Mouse (Mus musculus) ES-CJ7 (cell line): ENCODE data around the gene 1110025L11Rik.
"Not testable (repeated sequence)": the region's sequence is repeated elsewhere in the genome, so short reads cannot be mapped to it uniquely, and the experiment has no call there.

Source experiments
- DNase-seq: peaks from one replicate; pipeline ENCODE4 v3.0.0; 2011; ENCODE audit warnings: low read depth, low spot score

1110025L11Rik gene

DNA sequence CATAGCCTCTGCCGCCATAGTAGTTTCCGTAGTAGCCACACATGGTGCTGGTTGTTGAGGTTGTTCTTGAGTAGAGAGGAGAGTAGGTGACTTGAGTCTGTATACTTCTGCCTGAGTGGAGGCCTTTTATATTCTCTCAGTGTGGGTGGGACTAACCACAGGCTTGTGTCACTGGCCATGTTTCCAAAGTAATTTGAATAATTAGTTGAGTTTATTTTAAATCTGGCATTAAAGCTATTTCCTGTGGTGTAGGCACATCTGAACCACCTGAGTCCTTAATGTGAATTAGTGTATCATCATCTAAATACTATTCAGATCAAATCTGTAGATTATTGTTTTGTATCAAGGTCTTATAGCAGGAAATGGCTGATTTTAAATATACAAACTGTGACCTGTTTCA is at the start of gene 1110025L11Rik:
Gene 1110025L11Rik, minus strand, starts transcription at position 101 of the 400 bp plus-strand sequence.
- DNase-seq = not testable (repeated sequence)

DNA sequence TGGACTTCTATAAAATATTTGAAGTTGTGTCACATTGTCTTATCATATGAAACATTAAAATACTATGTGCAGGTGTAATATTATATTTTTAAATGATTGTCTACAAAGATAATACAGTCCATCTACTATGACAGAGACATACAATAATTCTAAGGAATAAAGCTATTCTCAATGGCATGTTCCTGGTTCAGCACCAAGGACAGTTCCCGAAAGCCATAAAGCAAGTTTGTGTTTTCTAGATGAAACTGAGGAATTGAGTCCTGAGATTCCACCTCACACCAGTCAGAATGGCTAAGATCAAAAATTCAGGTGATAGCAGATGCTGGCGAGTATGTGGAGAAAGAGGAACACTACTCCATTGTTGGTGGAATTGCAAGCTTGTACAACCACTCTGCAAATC is 7.2 kb upstream of the 1110025L11Rik start:
- peak; percentile 12 for DNase-seq

DNA sequence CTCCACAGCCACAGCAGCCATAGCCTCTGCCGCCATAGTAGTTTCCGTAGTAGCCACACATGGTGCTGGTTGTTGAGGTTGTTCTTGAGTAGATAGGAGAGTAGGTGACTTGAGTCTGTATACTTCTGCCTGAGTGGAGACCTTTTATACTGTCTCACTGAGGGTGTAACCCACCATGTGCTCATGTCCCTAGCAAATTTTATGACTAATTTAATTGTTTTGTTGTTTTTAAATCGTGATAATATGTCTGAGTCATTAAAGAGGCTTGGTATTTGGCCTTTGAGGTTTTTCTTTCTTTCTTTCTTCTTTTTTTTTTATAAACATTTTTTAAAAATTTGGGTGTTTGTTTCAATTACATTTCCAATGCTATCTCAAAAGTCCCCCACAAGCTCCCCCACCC is 16.0 kb downstream of the 1110025L11Rik start, which contains the start of gene Krtap6-5:
Gene Krtap6-5, minus strand, starts transcription at position 101 of the 400 bp plus-strand sequence.
- DNase-seq = no peak

DNA sequence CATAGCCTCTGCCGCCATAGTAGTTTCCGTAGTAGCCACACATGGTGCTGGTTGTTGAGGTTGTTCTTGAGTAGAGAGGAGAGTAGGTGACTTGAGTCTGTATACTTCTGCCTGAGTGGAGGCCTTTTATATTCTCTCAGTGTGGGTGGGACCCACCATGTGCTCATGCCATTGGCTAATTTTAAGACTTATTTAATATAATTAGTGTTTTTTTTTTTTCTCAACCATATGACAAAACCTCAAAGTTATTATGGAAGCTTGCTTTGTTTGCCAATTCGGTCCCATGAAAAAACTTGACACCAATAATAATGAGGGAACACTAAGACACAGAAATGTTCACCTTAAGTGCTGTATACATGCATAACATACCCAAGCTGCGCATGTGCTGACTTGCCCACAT is 22.4 kb downstream of the 1110025L11Rik start, which contains the start of gene Gm10228:
Gene Gm10228, minus strand, starts transcription at position 101 of the 400 bp plus-strand sequence.
- not testable (repeated sequence) for DNase-seq

DNA sequence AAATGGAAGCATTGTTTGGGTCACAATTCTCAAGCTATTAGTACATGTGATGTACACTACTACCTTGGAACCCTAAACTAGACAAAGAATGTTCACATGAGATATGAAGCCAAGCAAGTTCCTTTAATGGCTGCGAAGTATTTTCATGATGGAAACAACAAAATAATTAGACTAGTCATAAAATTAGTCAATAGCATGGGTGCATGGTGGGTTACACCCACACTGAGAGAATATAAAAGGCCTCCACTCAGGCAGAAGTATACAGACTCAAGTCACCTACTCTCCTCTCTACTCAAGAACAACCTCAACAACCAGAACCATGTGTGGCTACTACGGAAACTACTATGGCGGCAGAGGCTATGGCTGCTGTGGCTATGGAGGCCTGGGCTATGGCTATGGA is 32.4 kb downstream of the 1110025L11Rik start, which contains the start of gene Krtap6-1:
Gene Krtap6-1, plus strand, starts transcription at position 301 of the 400 bp plus-strand sequence.
- not testable (repeated sequence) for DNase-seq

DNA sequence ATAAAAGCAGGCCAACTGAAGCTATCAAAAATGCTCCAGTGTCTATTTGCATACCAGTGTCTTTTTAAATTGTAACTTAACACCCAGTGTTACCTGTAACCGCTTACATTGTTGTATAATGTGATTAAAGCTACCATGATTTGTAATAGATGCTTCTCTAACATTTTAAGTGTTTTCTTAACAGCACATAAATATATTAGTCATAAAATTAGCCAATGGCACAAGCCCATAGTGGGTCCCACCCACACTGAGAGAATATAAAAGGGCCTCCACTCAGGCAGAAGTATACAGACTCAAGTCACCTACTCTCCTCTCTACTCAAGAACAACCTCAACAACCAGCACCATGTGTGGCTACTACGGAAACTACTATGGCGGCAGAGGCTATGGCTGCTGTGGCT is 48.8 kb downstream of the 1110025L11Rik start, which contains the start of gene Gm10229:
Gene Gm10229, plus strand, starts transcription at position 301 of the 400 bp plus-strand sequence.
- DNase-seq = not testable (repeated sequence)

DNA sequence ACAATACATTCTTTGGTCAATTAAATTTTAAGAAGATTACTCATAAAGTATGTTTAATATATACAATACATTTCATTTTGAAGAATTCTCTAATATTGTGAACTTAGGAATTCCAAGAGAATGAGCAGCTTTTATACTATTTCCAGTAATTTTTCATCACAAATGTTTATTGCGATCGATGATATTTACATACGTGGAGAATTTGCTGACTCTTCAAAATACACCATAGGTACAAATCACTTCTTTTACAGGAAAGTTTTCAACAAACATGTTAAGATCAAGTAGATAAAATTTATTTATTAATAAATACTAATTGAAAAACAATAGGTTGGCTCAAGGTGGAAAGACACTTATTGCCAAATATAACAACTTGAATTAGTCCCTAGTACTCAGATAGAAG is 49.8 kb downstream of the 1110025L11Rik start:
- DNase-seq = no peak
